Mouse (Mus musculus): ENCODE measurements around the gene Tcl1b4. TPM values are rescaled to one million over a fixed set of nuclear protein-coding genes. Genes with fewer than 3 reads are reported as not detected.
"Not testable (repeated sequence)": the region's sequence is repeated elsewhere in the genome, so short reads cannot be mapped to it uniquely, and the experiment has no call there.

Tcl1b4 gene
- polyA plus RNA-seq (2016; fragmentation: Nextera tagmentation; extraction: Ambion mirVana) = not detected in 2 replicates

GRCm38 (mm10) chr12:105201657-105202056 is at the start of gene Tcl1b4:
Gene Tcl1b4, plus strand, starts transcription at chr12:105201957.
- H3K27me3 ChIP-seq; H3K4me1 ChIP-seq; H3K9ac ChIP-seq; ATAC-seq (ENCODE audit: low FRiP score); H3K36me3 ChIP-seq (replicated peaks); H3K9me3 ChIP-seq; H3K4me2 ChIP-seq; H3K4me3 ChIP-seq (replicated peaks); H3K27ac ChIP-seq: not testable (repeated sequence)
- WGBS = 79% methylated on average over 1 of the region's 1 CpGs

DNA sequence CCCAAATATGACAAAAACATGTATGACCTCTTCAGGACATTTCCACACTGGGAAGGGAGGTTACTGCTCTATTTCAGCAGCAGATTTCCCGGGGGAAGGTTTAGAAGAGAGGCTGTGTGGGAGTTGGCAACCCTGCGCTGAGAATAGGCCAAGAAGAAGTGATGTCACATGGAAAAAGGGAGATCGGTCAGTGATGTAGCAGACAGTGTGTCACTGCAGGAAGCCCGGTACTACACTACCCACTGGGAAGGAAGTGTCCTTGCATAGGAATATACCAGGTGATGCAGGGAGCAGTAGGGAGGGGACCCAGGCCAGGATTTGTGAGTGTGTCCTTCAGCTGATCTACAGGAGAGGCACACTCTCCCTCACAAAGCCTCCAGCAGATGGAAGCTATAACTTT is 46.5 kb upstream of the Tcl1b4 start:
- not testable (repeated sequence) for H3K4me2 ChIP-seq; H3K9me3 ChIP-seq; H3K9ac ChIP-seq; ATAC-seq (ENCODE audit: low FRiP score); H3K36me3 ChIP-seq (replicated peaks); H3K4me1 ChIP-seq; H3K27ac ChIP-seq; H3K4me3 ChIP-seq (replicated peaks); H3K27me3 ChIP-seq
- WGBS = 81% methylated on average over 4 of the region's 4 CpGs

GRCm38 (mm10) chr12:105158842-105159241 is 42.9 kb upstream of the Tcl1b4 start:
- Histone ChIP-seq H3K9me3 (no peaks in the 10 kb centered on the region), H3K4me3 (replicated peaks) (no peak overlapping the region), H3K4me1 (no peaks in the 10 kb centered on the region), H3K27me3 (no peaks in the 10 kb centered on the region), H3K9ac (no peak overlapping the region), H3K4me2 (no peak overlapping the region), H3K36me3 (replicated peaks) (no peaks in the 10 kb centered on the region), H3K27ac (no peak overlapping the region)
- WGBS = 91% methylated on average over 6 of the region's 6 CpGs
- no peak for ATAC-seq (ENCODE audit: low FRiP score)

DNA sequence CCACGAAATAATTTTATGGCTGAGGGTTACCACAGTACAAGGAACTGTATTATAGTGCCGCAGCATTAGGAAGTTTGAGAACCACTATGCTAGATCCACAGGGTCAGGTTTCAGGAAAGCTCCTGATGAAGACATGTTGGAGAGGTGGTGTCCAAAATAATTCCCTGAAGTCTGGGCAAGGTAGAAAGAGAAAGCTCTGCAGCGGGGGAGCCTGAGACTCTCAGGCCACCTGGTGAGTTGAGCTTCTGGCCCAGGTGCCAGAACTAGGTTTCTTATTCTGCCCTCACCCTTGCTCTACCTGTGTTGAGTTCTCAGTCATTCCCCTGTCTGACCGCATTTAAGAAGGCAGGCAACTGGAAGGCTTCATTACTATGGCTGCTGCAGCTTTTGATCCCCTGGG is 42.4 kb upstream of the Tcl1b4 start, which contains the start of gene Tcl1b1:
Gene Tcl1b1 (plus strand): TSS at position 301 of the 400 bp plus-strand sequence.
- no peak for ATAC-seq (ENCODE audit: low FRiP score)
- no peak within 1 kb of the TSS for H3K4me2 ChIP-seq
- H3K9ac ChIP-seq = no peak within 1 kb of the TSS
- no peak within 1 kb of the TSS for H3K4me3 ChIP-seq (replicated peaks)
- 85% methylated on average over 4 of the region's 4 CpGs for WGBS
- H3K27me3 ChIP-seq = no peaks in the 10 kb centered on the region
- H3K4me1 ChIP-seq = no peaks in the 10 kb centered on the region
- H3K36me3 ChIP-seq (replicated peaks) = no peaks in the 10 kb centered on the region
- no peaks in the 10 kb centered on the region for H3K9me3 ChIP-seq
- H3K27ac ChIP-seq = no peak within 1 kb of the TSS

DNA sequence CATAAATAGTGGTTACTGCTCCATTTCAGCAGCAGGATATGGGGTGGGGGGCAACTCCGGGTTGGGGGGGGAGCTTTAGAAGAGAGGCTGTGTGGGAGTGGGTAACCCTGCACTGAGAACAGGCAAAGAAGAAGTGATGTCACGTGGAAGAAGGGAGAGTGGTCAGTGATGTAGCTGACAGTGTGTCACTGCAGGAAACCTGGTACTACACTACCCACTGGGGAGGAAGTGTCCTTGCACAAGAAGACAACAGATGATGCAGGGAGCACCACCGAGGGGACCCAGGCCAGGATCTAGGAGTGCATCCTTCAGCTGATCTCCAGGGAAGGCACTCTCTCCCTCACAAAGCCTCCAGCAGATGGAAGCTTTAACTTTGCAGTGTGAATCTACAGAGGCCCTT is 35.0 kb upstream of the Tcl1b4 start:
- Histone ChIP-seq H3K9ac (no peak overlapping the region), H3K9me3 (no peaks in the 10 kb centered on the region), H3K4me3 (replicated peaks) (no peak overlapping the region), H3K4me1 (no peaks in the 10 kb centered on the region), H3K27ac (no peak overlapping the region), H3K4me2 (no peak overlapping the region), H3K36me3 (replicated peaks) (no peaks in the 10 kb centered on the region), H3K27me3 (0 out of 2 replicates have a peak, but pooled peaks cover 4% of the 10 kb centered on the region)
- ATAC-seq (ENCODE audit: low FRiP score) = no peak
- 77% methylated on average over 3 of the region's 3 CpGs for WGBS

DNA sequence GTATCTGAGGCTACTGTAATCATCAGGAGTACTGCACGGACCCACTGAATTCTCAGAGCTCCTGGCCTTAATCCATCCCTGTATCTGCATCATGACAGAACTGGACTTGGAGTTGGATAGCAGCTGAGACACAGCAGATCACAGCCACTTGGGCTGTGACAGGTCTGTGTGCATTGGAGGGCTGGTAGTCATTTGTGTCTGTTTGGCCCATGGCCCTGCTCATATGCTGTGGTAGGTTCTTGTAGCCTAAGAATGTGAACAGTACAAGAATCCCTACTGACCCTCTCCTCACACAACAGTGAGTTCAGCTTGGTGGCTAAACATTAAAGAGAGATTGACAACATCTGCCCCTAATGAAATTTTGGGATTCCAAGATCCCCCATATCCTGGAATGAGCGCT is 28.4 kb upstream of the Tcl1b4 start:
- Histone ChIP-seq H3K9ac (no peak overlapping the region), H3K27ac (no peak overlapping the region)
- 80% methylated on average over 2 of the region's 2 CpGs for WGBS

GRCm38 (mm10) chr12:105174318-105174717 is 27.4 kb upstream of the Tcl1b4 start:
- not testable (repeated sequence) for H3K9ac ChIP-seq; H3K36me3 ChIP-seq (replicated peaks); H3K4me1 ChIP-seq; H3K4me2 ChIP-seq; H3K4me3 ChIP-seq (replicated peaks); H3K27me3 ChIP-seq; H3K9me3 ChIP-seq; H3K27ac ChIP-seq; ATAC-seq (ENCODE audit: low FRiP score)
- 38% methylated on average over 2 of the region's 2 CpGs for WGBS

More for the DNA sequence above, 28.4 kb upstream of the Tcl1b4 start:
- Histone ChIP-seq H3K4me3 (replicated peaks) (no peak overlapping the region), H3K9me3 (no peaks in the 10 kb centered on the region), H3K4me1 (no peaks in the 10 kb centered on the region), H3K36me3 (replicated peaks) (no peaks in the 10 kb centered on the region), H3K27me3 (0 out of 2 replicates have a peak, but pooled peaks cover 4% of the 10 kb centered on the region), H3K4me2 (no peak overlapping the region)
- ATAC-seq (ENCODE audit: low FRiP score) = no peak

DNA sequence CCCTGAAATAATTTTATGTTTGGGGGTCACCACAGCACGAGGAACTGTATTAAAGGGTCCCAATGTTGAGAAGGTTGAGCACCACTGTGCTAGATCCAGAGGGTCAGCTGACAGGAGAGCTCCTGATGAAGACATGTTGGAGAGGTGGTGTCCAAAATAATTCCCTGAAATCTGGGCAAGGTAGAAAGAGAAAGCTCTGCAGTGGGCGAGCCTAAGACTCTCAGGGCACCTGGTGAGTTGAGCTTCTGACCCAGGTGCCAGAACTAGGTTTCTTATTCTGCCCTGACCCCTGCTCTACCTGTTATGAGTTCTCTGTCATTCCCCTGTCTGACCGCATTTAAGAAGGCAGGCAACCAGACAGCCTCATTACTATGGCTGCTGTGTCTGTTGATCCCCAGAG is 25.7 kb upstream of the Tcl1b4 start, which contains the start of gene Tcl1b5:
Gene Tcl1b5 (plus strand): TSS at position 301 of the 400 bp plus-strand sequence.
- 72% methylated on average over 3 of the region's 3 CpGs for WGBS
- not testable (repeated sequence) for H3K4me1 ChIP-seq; H3K4me3 ChIP-seq (replicated peaks); H3K9ac ChIP-seq; H3K27ac ChIP-seq; H3K9me3 ChIP-seq; ATAC-seq (ENCODE audit: low FRiP score); H3K36me3 ChIP-seq (replicated peaks); H3K4me2 ChIP-seq; H3K27me3 ChIP-seq

DNA sequence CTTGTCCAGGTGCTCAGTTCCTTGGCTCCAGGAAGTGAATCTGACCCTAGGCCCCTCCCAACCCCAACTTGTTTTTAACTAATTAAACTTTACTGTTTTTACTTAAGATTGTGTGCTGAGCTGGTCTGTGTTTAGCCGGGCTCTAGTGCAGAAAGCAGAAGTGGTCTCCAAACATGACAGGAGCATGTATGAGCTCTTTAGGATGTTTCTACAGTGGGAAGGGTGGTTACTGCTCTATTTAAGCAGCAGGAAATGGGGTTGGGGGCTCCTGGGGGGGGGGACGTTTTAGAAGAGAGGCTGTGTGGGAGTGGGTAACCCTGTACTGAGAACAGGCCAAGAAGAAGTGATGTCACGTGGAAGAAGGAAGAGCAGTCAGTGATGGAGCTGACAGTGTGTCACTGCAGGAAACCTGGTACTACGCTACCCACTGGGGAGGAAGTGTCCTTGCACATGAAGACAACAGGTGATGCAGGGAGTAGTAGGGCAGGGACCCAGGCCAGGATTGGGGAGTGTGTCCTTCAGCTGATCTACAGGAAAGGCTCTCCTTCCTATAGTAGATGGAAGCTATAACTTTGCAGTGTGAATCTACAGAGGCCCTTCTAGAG is 20.6 kb upstream of the Tcl1b4 start:
- not testable (repeated sequence) for H3K4me1 ChIP-seq; ATAC-seq (ENCODE audit: low FRiP score); H3K36me3 ChIP-seq (replicated peaks); H3K27ac ChIP-seq; H3K9me3 ChIP-seq; H3K27me3 ChIP-seq; H3K4me2 ChIP-seq; H3K4me3 ChIP-seq (replicated peaks); H3K9ac ChIP-seq
- 78% methylated on average over 4 of the region's 4 CpGs for WGBS

DNA sequence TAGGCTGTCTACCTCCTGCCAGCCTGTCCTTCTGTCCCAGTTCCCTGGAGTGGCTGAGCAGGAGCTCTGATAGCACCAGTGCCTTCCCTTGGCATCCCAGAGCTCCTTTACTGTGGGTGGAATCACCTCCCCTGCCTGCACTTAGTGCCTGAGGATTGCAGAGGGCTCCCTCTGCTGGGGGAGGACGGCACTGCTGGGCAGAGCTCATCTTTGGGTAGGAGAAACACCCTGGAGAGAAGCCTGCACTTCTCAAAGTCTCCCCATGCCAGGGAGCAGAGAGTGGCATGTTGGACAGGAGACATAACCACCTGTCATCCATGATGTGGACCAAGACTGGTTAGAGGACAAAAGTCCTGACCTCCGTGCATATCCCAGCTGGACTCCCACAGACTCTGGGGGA is 12.8 kb upstream of the Tcl1b4 start:
- ATAC-seq (ENCODE audit: low FRiP score); H3K4me3 ChIP-seq (replicated peaks); H3K4me1 ChIP-seq; H3K4me2 ChIP-seq; H3K36me3 ChIP-seq (replicated peaks); H3K27me3 ChIP-seq; H3K9me3 ChIP-seq; H3K27ac ChIP-seq; H3K9ac ChIP-seq: not testable (repeated sequence)
- 45% methylated on average over 2 of the region's 2 CpGs for WGBS

GRCm38 (mm10) chr12:105190743-105191142 is 11.0 kb upstream of the Tcl1b4 start, which contains the start of gene Tcl1b3:
Gene Tcl1b3, plus strand, starts transcription at chr12:105191043.
- not testable (repeated sequence) for H3K4me3 ChIP-seq (replicated peaks); H3K27ac ChIP-seq; ATAC-seq (ENCODE audit: low FRiP score); H3K4me1 ChIP-seq; H3K27me3 ChIP-seq; H3K9ac ChIP-seq; H3K36me3 ChIP-seq (replicated peaks); H3K9me3 ChIP-seq; H3K4me2 ChIP-seq
- 94% methylated on average over 6 of the region's 6 CpGs for whole genome bisulfite sequencing

GRCm38 (mm10) chr12:105199684-105200497 is 1.9 kb upstream of the Tcl1b4 start:
- not testable (repeated sequence) for H3K27ac ChIP-seq; ATAC-seq (ENCODE audit: low FRiP score); H3K4me1 ChIP-seq; H3K9me3 ChIP-seq; H3K27me3 ChIP-seq; H3K4me3 ChIP-seq (replicated peaks); H3K4me2 ChIP-seq; H3K36me3 ChIP-seq (replicated peaks); H3K9ac ChIP-seq
- 15% methylated on average over 7 of the region's 7 CpGs for WGBS

- ATAC-seq (ENCODE audit: low FRiP score) = no peak
- Histone ChIP-seq H3K27ac (no peak overlapping the region), H3K4me3 (replicated peaks) (no peak overlapping the region), H3K4me2 (no peak overlapping the region), H3K9ac (no peak overlapping the region), H3K4me1 (peaks cover 6% of the 10 kb centered on the region; the same call in 1 of the 2 replicates), H3K9me3 (no peaks in the 10 kb centered on the region), H3K36me3 (replicated peaks) (no peaks in the 10 kb centered on the region), H3K27me3 (no peaks in the 10 kb centered on the region)
- WGBS = 65% methylated on average over 1 of the region's 1 CpGs
Observed at GRCm38 (mm10) chr12:105207071-105207470, 5.3 kb downstream of the Tcl1b4 start.
